Mouse (Mus musculus) ES-CJ7 (cell line): ENCODE results near the gene Gm20219.
A peak's percentile ranks its signal among the peaks of the same experiment; 100 is the strongest.

ENCODE experiments used
- DNase-seq: peaks from one replicate; pipeline ENCODE4 v3.0.0; 2011; ENCODE audit warnings: low read depth, low spot score

Gene Gm20219

DNA sequence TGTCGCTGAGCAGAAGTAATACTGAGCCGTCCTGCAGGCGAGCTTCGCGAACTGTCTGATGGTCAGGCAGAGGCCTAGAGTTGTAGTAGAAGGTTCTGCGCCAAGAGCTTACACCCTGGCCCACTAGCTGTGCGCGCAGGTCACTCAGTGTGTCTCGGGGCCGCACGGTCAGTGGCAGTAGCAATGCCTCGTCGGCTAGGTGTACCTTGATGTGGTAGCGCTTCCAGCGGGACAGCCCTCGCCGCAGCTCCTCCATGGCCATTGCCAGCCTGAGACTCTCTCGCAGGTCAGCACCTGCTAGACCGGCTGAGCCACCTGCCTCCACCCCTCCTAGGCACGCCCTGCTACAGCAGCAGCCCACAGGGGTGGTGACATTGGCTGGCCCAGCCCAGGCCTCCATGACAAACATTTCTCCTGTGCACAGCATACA, at the start of gene Gm20219:
Gene Gm20219 (minus strand): TSS at position 266 of the 430 bp plus-strand sequence.
- DNase-seq, result no peak

DNA sequence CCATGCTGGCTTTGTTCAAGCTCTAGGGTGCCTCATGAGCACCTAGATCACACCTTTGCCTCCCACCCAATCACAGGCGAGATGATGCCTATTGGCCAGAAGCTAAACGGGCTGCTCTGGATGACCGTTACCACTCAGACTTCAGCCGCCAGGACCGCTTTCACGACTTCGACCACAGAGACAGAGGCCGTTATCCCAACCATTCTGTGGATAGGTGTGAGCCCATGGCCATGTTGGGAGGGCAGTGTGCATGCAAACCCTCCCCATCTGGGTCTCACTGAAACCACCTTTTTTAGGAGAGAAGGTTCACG, 49.8 kb upstream of the Gm20219 start:
- DNase-seq, result no peak

DNA sequence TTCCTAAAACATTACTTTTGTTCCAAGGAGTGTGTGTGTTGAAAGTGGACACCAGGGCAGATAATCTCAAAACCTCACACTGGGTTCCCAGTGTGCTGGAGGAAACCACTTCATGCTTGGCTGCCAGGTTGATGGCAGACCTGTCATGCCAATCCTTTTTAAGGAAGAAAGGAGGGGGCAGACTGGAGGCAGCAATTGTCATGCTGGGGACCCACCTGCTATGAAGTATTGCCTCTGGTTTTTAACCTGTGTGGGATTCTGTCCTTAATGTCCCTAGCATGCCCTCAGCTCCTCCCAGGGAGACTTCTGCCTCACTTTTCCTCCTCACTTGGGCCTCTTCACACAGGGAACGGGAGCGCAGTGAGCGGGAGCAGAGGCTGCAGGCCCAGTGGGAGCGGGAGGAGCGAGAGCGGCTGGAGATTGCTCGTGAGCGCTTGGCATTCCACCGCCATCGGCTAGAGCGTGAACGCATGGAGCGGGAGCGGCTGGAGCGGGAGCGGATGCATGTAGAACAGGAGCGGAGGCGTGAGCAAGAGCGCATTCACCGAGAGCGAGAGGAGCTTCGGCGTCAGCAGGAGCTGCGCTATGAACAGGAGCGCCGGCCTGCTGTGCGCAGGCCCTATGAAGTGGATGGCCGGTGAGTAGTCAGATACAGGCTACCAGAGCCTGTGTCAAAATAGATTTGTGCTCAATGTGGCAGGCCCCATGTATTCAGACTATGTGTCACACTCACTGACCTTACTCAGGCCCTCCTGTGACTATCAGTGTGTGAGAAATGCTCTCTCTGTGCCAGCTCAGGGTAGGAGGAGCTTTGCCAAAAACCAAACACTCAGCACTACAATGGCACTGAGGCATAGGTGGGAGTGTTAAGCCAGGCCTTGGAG, 49.2 kb upstream of the Gm20219 start:
- DNase-seq, result no peak

- no peak for DNase-seq
These were observed 39.5 kb upstream of the Gm20219 start for GRCm38 (mm10) chr17:56593527-56594271.

GRCm38 (mm10) chr17:56592553-56592952, 38.4 kb upstream of the Gm20219 start:
- DNase-seq, result no peak

GRCm38 (mm10) chr17:56588921-56589320, 34.7 kb upstream of the Gm20219 start:
- DNase-seq, result no peak

DNA sequence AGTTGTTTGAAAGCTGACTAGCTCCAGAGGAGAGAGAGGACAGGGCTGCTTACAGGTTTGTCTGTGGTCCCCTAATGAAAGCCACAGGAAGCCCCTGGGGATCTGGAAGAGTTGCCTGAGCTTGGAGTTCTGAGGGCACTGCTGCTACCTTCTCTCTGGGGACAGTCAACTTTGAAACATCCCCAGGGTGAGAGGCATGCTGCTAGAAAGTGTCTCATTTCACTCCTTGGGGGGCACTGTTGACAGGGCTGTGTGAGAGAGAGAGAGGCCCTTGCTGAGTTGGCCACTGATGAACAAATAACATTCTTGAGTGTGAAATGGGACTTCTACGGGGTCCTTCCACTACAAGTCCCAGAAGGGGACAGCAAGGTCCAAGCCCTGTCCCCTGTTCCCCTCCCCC, 33.6 kb upstream of the Gm20219 start:
- DNase-seq, result no peak

DNA sequence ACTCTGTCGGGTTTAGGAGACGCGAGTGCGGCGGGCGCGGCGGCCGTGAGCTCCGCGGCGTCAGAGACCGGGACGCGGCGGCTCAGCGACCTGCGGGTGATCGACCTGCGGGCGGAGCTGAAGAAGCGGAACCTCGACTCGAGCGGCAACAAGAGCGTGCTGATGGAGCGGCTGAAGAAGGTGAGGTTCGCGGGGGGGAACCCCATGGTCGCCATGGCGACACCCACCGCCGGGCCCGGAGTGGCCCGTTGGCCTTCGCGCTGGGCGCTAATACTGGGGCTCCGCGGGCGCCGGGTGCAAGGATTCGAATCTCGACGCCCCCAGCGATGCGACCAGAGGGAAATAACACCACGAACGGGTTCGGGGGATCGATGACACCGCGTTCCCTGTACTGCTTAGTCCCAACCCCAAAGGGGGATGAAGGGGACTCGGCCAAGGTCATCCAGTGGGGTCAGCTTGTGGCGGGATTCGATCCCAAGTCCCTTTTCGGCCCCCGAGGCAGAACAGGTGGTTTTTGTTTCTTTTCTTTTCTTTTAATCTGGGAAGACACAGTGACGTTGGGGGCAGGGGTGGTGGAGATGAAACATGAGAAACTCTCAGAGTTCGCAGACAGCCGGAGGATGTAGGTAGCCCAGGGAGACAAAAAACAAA, 31.1 kb upstream of the Gm20219 start:
- DNase-seq, result peak; percentile 36

- peak; percentile 99 for DNase-seq
These were observed 30.3 kb upstream of the Gm20219 start, which contains the start of the genes Safb2 and Safb for GRCm38 (mm10) chr17:56584257-56585130. Gene Safb2, minus strand, starts transcription at chr17:56584585. Gene Safb, plus strand, starts transcription at chr17:56584825.

DNA sequence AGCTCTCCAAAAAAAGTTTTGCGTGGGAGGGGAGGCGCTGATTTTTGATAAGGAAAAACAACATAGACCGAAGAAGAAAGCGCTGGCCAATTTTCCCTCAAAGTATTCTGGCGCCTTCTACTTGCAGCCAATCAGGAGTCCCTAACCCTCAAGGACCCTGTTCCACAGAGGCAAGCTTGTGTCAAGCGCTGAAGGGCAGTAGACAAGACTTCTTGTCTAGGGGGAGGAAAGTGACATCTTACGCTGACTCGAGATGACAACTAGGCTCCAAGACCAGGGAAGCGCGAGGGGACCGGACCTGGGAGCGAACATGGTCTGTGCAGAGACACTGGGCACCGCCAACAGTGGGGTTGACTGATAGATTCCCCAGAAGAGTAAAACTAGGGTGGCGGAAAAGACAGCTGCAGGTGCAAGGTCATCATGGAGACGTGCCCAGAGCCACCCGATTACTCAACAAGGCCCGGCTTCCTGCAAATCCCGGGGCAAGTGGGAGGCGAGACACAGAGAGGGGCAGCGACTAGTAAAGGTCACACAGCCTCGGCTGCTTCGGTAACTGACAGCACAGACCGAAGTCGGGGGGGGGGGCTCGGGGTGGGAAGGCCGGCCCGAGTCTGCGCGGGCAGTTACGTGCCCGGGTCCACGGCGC, 29.5 kb upstream of the Gm20219 start:
- DNase-seq, result no peak

- DNase-seq, result no peak
These were observed 28.9 kb upstream of the Gm20219 start for GRCm38 (mm10) chr17:56583071-56583470.

DNA sequence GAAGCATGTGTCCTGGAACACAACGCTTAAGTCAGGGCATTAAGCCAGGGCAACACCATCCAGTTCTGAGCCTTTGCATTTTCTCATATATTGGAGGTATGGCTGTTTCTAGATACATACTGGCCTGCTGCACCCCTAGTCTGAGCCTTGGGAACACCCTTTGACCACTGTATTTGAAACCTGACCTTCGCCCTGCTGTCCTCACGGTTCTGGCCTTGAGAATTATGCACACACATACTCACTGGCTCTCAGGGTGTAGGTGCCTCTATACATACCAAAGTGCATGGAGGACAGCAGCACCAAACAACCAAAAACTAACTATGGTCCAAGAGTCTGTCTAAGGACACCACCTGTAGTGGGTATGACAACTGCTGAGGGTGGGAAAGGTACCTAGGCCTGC, 18.8 kb upstream of the Gm20219 start:
- no peak for DNase-seq

DNA sequence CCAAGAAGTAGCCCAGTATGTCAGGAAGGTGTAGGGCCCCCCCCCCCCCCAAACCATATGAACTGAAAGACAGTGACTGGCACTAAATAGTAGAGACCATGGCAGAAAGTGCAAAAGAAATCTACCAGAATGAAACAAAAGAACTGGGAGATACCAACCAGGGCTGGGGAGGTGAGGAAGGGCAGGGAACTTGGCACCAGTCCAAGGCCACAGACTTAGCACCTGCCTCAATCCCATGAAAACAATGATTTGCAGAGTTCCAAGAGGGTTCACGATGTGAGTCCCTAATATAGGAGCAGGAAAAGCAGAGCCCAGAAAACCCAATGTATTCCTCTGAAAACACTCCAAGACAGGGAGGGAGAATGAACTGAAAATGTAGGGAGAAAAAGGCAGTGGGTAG, 18.0 kb upstream of the Gm20219 start:
- DNase-seq, result no peak

- no peak for DNase-seq
These were observed 16.1 kb upstream of the Gm20219 start for GRCm38 (mm10) chr17:56570287-56570686.

DNA sequence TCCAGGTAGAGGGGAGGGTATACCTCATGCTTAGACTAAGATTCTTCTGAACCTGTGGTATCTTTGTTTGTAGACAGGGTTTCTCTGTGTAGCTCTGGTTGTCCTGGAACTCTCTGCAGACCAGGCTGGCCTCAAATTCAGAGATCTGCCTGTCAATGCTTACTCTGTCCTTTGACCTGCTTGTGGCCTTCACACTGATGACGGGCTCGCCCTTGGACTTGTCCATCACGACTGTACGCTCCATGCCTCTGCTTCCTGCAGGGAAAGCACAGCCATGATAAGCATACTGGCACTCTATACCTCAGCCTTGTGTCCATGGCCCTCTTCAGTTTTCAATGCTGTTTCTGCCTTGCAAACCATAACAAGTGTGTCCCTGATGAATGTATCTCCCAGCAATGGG, 13.2 kb upstream of the Gm20219 start:
- DNase-seq, result no peak

DNA sequence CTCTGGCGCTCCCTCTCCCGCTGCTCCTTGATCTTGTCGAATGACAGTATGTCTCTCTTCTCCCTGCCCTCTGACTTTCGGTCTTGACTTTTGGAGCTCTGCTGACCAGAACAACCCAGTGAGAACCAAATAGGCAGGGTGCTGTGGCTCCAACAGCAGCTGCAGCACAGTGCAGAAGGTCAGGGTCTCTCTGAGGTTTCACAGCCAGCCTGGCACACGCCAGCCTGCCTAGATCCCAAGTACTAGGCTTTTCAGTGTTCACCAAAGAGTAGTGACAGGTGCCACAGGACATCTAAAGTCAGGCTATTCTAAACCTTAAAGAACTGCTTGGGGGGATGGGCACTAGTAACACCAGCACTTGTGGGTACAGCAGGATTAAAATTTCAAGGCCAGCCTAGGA, 12.7 kb upstream of the Gm20219 start:
- DNase-seq, result no peak

GRCm38 (mm10) chr17:56566293-56566692, 12.1 kb upstream of the Gm20219 start:
- DNase-seq, result no peak

DNA sequence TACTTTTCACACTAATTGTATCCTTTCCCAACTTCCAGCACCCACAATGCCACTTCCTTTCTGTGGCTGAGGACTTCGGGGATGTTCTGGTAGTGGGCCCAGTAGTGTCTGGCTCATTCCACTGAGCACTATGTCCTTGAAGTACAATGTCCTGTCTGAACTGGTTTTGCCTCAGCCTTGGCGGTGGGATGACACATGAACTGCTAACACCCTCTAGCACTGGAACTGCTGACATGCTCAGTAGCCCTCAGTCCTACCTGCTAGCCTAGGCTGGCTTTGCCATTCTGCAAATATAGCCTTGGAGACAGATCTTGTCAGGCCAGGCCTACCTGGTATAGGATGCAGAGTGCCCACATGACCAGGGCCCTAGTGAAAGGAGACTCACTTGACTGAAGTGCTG, 7.7 kb upstream of the Gm20219 start:
- DNase-seq, result no peak

DNA sequence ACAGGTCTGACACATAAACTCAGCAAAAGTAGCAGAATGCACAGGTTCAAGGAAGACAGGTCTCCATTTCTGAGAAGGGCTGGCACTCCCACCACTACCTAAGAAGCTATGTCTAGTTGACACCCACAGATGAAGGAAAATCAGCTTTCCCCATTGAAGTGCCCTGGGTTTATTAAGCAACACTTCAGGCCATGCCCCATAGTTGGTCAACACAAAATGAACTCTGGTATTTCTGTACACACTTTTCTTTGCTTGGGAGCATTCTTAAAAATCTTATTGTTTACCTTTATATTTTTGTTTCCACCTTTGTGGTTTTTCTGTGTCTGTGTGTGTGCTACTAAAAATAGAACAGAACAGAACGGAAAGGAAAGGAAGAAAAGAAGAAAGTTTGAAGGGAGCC, 5.9 kb upstream of the Gm20219 start:
- no peak for DNase-seq

- no peak for DNase-seq
These were observed 5.2 kb upstream of the Gm20219 start for GRCm38 (mm10) chr17:56559386-56559785.

- DNase-seq, result peak; percentile 63
These were observed 4.3 kb upstream of the Gm20219 start for GRCm38 (mm10) chr17:56558448-56558847.
